Mouse (Mus musculus): Measurements from ENCODE around the gene Hspb8. TPM values are rescaled to one million over a fixed set of nuclear protein-coding genes. Genes with fewer than 3 reads are reported as not detected.
A peak's percentile ranks its signal among the peaks of the same experiment; 100 is the strongest.

Hspb8 gene
- polyA plus RNA-seq, 1 experiment from 2014 or later, result 5.5 TPM

- H3K4me3 ChIP-seq (ENCODE audit: low read depth, low read length), result peak overlapping the region; percentile 25; the same call in 1 of the 2 replicates
- peak overlapping the region; percentile 58 for H3K4me2 ChIP-seq (ENCODE audit: low read depth)
- H3K27ac ChIP-seq (ENCODE audit: low read depth, low read length), result no peak overlapping the region
- no peak for DNase-seq (ENCODE audit: low spot score)
- no peak for ATAC-seq (ENCODE audit: insufficient read depth, low FRiP score, low TSS enrichment)
- no peaks in the 10 kb centered on the region for H3K27me3 ChIP-seq (ENCODE audit: control insufficient read depth, insufficient read depth, low read length)
- no peaks in the 10 kb centered on the region for H3K9me3 ChIP-seq (ENCODE audit: control insufficient read depth, low read length)
- H3K9ac ChIP-seq (ENCODE audit: low read length), result no peak overlapping the region
- H3K4me1 ChIP-seq (ENCODE audit: control insufficient read depth, insufficient read depth, low read length), result peaks cover 11% of the 10 kb centered on the region
- WGBS, result 54% methylated on average over 22 of the region's 22 CpGs
- no peaks in the 10 kb centered on the region for H3K36me3 ChIP-seq (ENCODE audit: control insufficient read depth, insufficient read depth, low read length)
These were observed 728 bp downstream of the Hspb8 start for GRCm38 (mm10) chr5:116421791-116422481.

GRCm38 (mm10) chr5:116420759-116421225 lies 1.9 kb downstream of the Hspb8 start:
- WGBS, result 4% methylated on average over 6 of the region's 6 CpGs
- H3K27me3 ChIP-seq (ENCODE audit: control insufficient read depth, insufficient read depth, low read length), result no peaks in the 10 kb centered on the region
- DNase-seq (ENCODE audit: low spot score) (no peak), ATAC-seq (ENCODE audit: insufficient read depth, low FRiP score, low TSS enrichment) (no peak)
- H3K4me2 ChIP-seq (ENCODE audit: low read depth), result 0 out of 2 replicates have a peak overlapping the region, but pooled peaks have one; percentile 12
- H3K36me3 ChIP-seq (ENCODE audit: control insufficient read depth, insufficient read depth, low read length), result no peaks in the 10 kb centered on the region
- H3K4me3 ChIP-seq (ENCODE audit: low read depth, low read length), result no peak overlapping the region
- H3K9ac ChIP-seq (ENCODE audit: low read length), result 0 out of 2 replicates have a peak overlapping the region, but pooled peaks have one; percentile 6
- no peaks in the 10 kb centered on the region for H3K9me3 ChIP-seq (ENCODE audit: control insufficient read depth, low read length)
- peaks cover 11% of the 10 kb centered on the region for H3K4me1 ChIP-seq (ENCODE audit: control insufficient read depth, insufficient read depth, low read length)
- no peak overlapping the region for H3K27ac ChIP-seq (ENCODE audit: low read depth, low read length)

- no peaks in the 10 kb centered on the region for H3K27me3 ChIP-seq (ENCODE audit: control insufficient read depth, insufficient read depth, low read length)
- no peak overlapping the region for H3K27ac ChIP-seq (ENCODE audit: low read depth, low read length)
- no peak overlapping the region for H3K4me2 ChIP-seq (ENCODE audit: low read depth)
- H3K9me3 ChIP-seq (ENCODE audit: control insufficient read depth, low read length), result no peaks in the 10 kb centered on the region
- WGBS, result 93% methylated on average over 1 of the region's 1 CpGs
- no peak overlapping the region for H3K4me3 ChIP-seq (ENCODE audit: low read depth, low read length)
- no peaks in the 10 kb centered on the region for H3K36me3 ChIP-seq (ENCODE audit: control insufficient read depth, insufficient read depth, low read length)
- DNase-seq (ENCODE audit: low spot score) (no peak), ATAC-seq (ENCODE audit: insufficient read depth, low FRiP score, low TSS enrichment) (no peak)
- no peak overlapping the region for H3K9ac ChIP-seq (ENCODE audit: low read length)
- peaks cover 11% of the 10 kb centered on the region for H3K4me1 ChIP-seq (ENCODE audit: control insufficient read depth, insufficient read depth, low read length)
These were observed 2.5 kb downstream of the Hspb8 start for GRCm38 (mm10) chr5:116420213-116420612.

GRCm38 (mm10) chr5:116419322-116420045 lies 3.2 kb downstream of the Hspb8 start:
- no peaks in the 10 kb centered on the region for H3K9me3 ChIP-seq (ENCODE audit: control insufficient read depth, low read length)
- no peak overlapping the region for H3K4me2 ChIP-seq (ENCODE audit: low read depth)
- H3K27ac ChIP-seq (ENCODE audit: low read depth, low read length), result no peak overlapping the region
- DNase-seq (ENCODE audit: low spot score) (no peak), ATAC-seq (ENCODE audit: insufficient read depth, low FRiP score, low TSS enrichment) (no peak)
- WGBS, result 66% methylated on average over 6 of the region's 6 CpGs
- H3K4me1 ChIP-seq (ENCODE audit: control insufficient read depth, insufficient read depth, low read length), result peaks cover 11% of the 10 kb centered on the region
- H3K27me3 ChIP-seq (ENCODE audit: control insufficient read depth, insufficient read depth, low read length), result no peaks in the 10 kb centered on the region
- H3K9ac ChIP-seq (ENCODE audit: low read length), result no peak overlapping the region
- H3K4me3 ChIP-seq (ENCODE audit: low read depth, low read length), result no peak overlapping the region
- no peaks in the 10 kb centered on the region for H3K36me3 ChIP-seq (ENCODE audit: control insufficient read depth, insufficient read depth, low read length)

GRCm38 (mm10) chr5:116416208-116416607 lies 6.5 kb downstream of the Hspb8 start:
- ATAC-seq (ENCODE audit: insufficient read depth, low FRiP score, low TSS enrichment) (no peak), DNase-seq (ENCODE audit: low spot score) (no peak)
- Histone ChIP-seq H3K27ac (ENCODE audit: low read depth, low read length) (no peak overlapping the region), H3K4me3 (ENCODE audit: low read depth, low read length) (no peak overlapping the region), H3K4me2 (ENCODE audit: low read depth) (no peak overlapping the region), H3K9ac (ENCODE audit: low read length) (no peak overlapping the region), H3K4me1 (ENCODE audit: control insufficient read depth, insufficient read depth, low read length) (no peaks in the 10 kb centered on the region; the same call in 1 of the 2 replicates), H3K27me3 (ENCODE audit: control insufficient read depth, insufficient read depth, low read length) (no peaks in the 10 kb centered on the region), H3K36me3 (ENCODE audit: control insufficient read depth, insufficient read depth, low read length) (no peaks in the 10 kb centered on the region), H3K9me3 (ENCODE audit: control insufficient read depth, low read length) (no peaks in the 10 kb centered on the region)
- 17% methylated on average over 5 of the region's 5 CpGs for WGBS

DNA sequence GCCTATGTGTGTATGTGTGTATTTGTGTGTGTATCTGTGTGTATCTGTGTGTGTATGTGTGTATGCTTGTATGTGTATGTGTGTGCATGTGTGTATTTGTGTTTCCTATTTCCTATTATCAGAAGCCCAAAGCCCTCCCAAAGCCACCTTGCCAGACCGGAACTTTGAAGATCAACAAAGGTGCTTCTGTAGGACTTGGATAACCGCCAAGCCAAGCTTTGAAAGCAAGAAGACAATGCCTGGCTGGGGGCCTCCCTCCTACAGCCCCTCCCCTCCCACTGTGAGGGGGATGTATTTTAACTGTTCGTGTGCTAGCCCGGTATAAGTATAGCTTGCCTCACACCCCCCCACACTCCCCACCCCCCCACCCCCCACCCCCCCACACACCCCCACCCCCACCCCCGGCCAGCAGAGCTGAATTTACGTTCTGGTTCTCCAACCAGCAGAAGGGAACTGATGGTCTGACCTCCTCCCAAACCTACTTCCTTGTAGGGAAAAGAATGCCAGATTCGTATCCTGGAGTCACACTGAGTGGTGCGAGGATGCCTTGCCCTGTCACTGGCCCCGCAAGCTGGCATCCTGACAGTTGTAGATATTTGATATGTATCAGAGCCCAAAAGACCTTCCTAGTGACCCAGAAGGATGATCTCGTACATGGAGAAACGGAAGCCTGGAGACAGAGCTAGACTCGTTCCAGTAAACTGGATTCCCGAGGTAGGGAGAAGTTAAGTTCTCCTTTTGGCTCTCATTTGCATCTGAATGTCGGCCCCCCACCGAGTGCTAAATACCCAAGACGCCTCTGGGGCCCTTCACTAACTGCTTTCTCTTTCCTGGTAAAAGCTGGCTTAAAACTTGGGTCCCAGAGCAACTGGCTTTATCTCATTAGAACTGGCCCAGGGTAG lies 12.7 kb downstream of the Hspb8 start:
- H3K4me2 ChIP-seq (ENCODE audit: low read depth), result peak overlapping the region; percentile 25; the same call in 1 of the 2 replicates
- H3K9me3 ChIP-seq (ENCODE audit: control insufficient read depth, low read length), result no peaks in the 10 kb centered on the region
- H3K4me3 ChIP-seq (ENCODE audit: low read depth, low read length), result no peak overlapping the region
- H3K27ac ChIP-seq (ENCODE audit: low read depth, low read length), result no peak overlapping the region
- ATAC-seq (ENCODE audit: insufficient read depth, low FRiP score, low TSS enrichment) (no peak), DNase-seq (ENCODE audit: low spot score) (peak; percentile 42)
- H3K36me3 ChIP-seq (ENCODE audit: control insufficient read depth, insufficient read depth, low read length), result no peaks in the 10 kb centered on the region
- H3K9ac ChIP-seq (ENCODE audit: low read length), result no peak overlapping the region; the same call in 1 of the 2 replicates
- no peaks in the 10 kb centered on the region for H3K27me3 ChIP-seq (ENCODE audit: control insufficient read depth, insufficient read depth, low read length)
- H3K4me1 ChIP-seq (ENCODE audit: control insufficient read depth, insufficient read depth, low read length), result peaks cover 8% of the 10 kb centered on the region; the same call in 1 of the 2 replicates
- 5% methylated on average over 16 of the region's 16 CpGs for WGBS

- 66% methylated on average over 9 of the region's 9 CpGs for WGBS
- no peak for ATAC-seq (ENCODE audit: insufficient read depth, low FRiP score, low TSS enrichment)
- H3K27me3 ChIP-seq (ENCODE audit: control insufficient read depth, insufficient read depth, low read length), result no peaks in the 10 kb centered on the region
- H3K4me3 ChIP-seq (ENCODE audit: low read depth, low read length), result no peak overlapping the region
- DNase-seq (ENCODE audit: low spot score), result no peak
- no peaks in the 10 kb centered on the region for H3K9me3 ChIP-seq (ENCODE audit: control insufficient read depth, low read length)
- no peak overlapping the region for H3K9ac ChIP-seq (ENCODE audit: low read length)
- no peak overlapping the region for H3K4me2 ChIP-seq (ENCODE audit: low read depth)
- H3K4me1 ChIP-seq (ENCODE audit: control insufficient read depth, insufficient read depth, low read length), result peaks cover 8% of the 10 kb centered on the region; the same call in 1 of the 2 replicates
- H3K27ac ChIP-seq (ENCODE audit: low read depth, low read length), result no peak overlapping the region
- H3K36me3 ChIP-seq (ENCODE audit: control insufficient read depth, insufficient read depth, low read length), result no peaks in the 10 kb centered on the region
These were observed 13.7 kb downstream of the Hspb8 start for GRCm38 (mm10) chr5:116408965-116409364.

- Histone ChIP-seq H3K27me3 (ENCODE audit: control insufficient read depth, insufficient read depth, low read length) (no peaks in the 10 kb centered on the region), H3K4me2 (ENCODE audit: low read depth) (no peak overlapping the region), H3K9me3 (ENCODE audit: control insufficient read depth, low read length) (no peaks in the 10 kb centered on the region), H3K9ac (ENCODE audit: low read length) (no peak overlapping the region), H3K4me3 (ENCODE audit: low read depth, low read length) (no peak overlapping the region), H3K27ac (ENCODE audit: low read depth, low read length) (no peak overlapping the region), H3K4me1 (ENCODE audit: control insufficient read depth, insufficient read depth, low read length) (peaks cover 8% of the 10 kb centered on the region; the same call in 1 of the 2 replicates), H3K36me3 (ENCODE audit: control insufficient read depth, insufficient read depth, low read length) (no peaks in the 10 kb centered on the region)
- DNase-seq (ENCODE audit: low spot score), result no peak
- whole genome bisulfite sequencing, result 54% methylated on average over 6 of the region's 6 CpGs
- no peak for ATAC-seq (ENCODE audit: insufficient read depth, low FRiP score, low TSS enrichment)
These were observed 14.7 kb downstream of the Hspb8 start for GRCm38 (mm10) chr5:116407936-116408335.
